Mouse (Mus musculus): ENCODE measurements around the gene Gm609.

Gm609 gene

DNA sequence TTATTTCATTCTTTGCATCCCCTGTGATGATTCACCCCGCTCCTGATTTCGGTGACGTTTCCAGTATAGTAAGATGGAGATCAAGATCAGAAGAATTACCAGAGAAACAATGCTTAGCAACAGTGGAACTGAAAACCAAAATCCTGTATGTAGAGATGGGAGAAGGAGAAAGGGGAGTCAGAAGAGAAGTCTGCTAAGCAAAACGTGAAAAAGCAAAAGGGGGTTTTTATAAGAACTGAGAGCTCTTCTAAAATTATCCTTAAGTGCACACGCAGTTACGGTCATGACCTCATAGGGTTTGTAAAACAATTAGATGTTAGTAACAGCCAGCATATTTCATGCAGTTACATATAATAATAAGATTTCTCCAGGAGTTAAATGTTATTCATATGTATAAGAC lies 100.5 kb downstream of the Gm609 start:
- DNase-seq (ENCODE audit: low read depth, low spot score) = no peak

DNA sequence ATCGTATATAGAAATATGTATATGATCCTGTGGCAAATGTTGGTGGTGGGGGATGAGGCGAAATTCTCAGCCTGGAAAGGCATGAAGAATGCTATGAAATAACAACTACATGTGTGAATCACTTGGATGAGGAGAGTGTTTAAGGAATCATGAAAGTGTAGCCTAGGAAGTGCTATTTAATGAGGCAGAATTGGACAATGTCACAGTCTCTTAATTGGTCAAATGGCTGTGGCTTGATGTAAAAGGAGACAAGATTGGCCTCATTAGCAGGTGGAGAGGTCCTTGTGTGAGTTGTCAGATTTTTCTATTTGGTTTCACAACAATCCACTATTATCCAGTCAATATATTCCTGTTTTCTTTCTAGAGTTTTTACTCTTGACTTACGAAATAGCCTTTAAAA lies 101.1 kb downstream of the Gm609 start:
- no peak for DNase-seq (ENCODE audit: low read depth, low spot score)

DNA sequence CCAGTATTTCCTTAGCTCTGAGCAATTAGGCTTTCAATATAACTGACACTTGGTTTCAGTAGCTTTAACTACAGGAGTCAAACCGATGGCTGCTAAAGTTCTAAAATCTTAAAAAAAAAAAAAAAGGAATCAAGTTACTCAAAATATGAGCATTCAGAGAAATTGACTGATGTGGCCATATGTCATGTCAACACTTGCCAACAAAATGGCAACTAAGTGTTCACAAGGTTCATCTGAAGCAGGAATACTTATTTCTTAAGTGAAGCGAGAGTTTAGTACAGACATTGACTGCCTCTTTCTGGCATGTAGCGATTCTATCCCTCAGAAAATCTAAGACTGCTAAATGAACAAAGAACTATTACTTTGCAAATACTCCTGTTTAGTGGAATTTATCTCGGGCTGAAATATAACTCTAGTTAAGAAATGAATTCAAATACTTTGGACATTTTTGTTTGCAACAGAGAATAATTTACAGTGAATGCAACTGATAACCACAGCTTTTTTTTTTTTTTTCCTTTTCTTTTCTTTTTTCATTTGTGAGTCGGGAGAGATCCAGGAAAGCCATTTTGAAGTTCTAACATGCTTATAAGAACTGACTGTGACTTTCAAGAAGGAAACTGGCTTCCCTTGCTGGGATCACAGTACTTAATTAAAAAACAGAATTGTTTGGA lies 102.3 kb downstream of the Gm609 start:
- no peak for DNase-seq (ENCODE audit: low read depth, low spot score)

DNA sequence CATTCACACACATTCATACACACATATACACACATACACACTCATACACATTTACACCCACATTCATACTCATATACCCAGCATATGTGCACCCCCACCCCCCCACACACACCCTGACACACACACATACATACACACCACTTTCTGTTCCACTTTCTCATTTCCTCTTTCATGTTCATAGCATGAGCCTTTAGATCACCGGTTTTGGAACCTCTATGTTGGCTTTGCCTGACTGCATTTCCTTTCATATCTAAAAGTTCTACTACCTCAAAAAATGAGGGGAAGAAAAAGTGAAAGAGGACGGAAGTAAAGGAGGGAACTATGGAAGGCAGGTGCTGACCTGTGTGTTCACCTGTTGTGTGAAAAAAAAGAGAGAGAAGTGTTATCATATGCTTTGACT lies 102.9 kb downstream of the Gm609 start:
- no peak for DNase-seq (ENCODE audit: low read depth, low spot score)

DNA sequence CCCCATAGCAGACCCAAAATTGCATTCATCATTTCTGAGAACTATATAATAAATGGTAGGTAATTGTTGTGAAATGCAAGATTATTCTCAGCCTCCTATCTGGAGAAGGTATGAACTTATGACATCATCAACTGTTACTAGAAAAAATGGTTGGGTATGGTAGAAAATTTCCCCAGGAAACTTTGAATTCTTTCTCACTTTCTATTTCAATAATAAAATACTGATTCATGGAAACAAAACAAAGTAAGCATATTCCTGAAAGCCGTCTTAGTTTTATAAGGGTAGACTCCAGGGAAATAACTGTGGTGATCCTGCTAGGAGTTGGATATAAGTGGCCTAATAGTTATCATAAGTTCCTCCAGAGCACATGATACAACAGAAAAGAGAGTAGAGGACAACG lies 103.7 kb downstream of the Gm609 start:
- DNase-seq (ENCODE audit: low read depth, low spot score) = no peak

DNA sequence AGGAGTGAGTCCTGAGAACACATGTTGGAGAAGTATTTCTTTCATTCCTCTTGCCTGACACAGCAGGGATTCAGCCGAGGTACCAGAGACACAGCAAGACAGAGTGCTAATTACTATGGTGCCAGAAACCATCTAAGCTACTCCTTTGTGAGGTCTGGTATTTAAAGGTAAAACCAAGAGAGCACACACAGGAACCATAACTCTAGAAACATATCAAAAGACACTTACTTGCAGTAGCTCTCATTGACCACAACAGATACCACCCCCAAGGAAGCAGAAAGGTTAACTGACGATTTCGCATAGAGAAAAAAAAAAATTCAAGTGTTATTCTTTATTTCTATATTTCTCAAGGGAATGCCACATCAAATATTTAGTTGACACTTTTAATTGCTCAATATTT lies 111.0 kb downstream of the Gm609 start:
- no peak for DNase-seq (ENCODE audit: low read depth, low spot score)

DNA sequence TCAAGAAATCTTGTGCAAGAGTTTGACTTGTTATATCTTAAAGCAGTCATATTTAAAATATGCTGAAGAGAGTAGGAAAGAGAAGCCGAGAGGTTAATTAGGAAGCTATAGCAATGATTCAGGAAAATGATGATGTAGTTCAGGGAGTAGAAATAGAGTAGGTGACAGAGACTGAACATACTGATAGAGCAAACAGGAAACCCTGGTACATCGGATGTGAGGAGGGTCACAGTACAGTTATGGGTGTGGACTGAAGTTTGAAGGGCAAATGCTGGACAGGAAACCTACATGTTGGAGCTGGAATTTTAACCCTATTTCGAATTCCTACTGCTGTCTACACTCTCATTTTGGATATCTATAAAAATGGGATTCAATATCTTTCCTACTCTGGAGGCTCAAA lies 113.8 kb downstream of the Gm609 start:
- no peak for DNase-seq (ENCODE audit: low read depth, low spot score)

DNA sequence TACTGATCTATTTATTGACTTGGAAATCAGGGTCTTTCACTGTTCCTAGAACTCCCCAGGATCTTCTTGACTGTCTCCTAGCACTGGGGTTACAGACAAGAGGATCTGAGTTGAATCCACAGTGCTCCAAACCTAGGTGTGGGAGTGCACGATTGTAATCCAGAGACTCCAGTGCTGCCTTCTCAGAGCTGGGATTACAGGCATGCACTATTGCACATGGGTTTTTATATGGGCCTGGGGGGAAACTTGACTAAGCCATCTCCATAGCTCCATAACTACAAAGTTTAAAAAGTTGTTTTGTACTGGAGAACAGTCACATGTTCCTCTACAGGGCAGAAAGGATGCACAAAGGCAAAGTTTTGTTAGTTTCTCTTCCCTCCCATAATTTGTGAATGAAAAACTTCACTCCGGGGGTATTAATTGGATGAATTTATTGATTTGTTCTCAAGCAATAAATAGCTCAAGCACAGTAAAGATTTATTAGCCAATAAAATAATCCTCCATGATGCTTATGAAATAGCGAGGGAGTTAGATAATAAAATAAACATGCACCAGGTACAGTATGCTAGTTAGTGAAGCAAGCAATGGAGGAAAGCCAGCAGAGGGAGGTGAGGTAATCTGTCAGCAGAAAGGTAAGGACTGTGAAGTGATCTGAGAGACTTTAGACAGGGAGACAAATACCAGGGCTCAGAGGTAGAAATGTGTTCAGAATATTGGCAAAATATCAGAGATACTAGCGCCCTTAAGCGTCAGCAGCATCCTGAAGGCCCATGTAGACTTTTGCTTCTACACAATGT lies 114.4 kb downstream of the Gm609 start:
- DNase-seq (ENCODE audit: low read depth, low spot score) = no peak

DNA sequence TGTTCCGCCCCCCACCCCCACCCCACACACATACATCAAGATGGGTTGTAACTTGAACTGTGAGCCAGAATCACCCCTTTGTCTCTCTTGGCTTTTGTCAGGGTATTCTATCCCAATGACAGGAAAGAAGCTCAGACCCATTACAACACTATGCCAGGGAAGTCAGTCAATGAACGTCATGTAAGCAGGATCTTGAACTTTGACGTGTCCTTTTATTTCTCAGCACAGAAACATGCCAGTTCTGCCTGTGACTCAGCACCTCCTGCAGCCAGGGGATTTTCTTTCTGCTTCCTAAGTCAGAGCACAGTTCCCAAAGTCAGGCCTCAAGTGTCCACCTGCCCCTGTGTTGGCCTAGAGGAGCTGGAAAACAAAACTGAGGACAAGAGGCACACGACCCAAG lies 115.4 kb downstream of the Gm609 start:
- DNase-seq (ENCODE audit: low read depth, low spot score) = no peak

DNA sequence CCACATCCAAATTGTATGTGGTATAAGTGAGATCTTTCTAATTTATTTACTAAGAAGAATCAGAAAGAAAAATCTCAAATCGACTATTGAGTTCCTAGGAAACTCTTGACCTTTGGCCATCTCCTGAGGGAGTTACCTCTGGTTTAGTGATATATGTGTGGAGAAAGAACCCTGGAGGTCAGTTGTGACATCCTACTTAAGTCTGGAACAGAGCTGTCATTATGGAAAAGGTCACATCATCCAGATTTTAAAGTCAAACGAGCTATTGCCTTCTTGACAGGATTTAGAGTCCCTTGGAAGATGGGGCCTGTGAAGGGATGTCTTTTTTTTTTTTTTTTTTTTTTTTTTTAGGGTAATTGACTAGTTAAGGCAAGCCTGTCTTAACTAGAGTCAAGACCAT lies 116.0 kb downstream of the Gm609 start:
- no peak for DNase-seq (ENCODE audit: low read depth, low spot score)

DNA sequence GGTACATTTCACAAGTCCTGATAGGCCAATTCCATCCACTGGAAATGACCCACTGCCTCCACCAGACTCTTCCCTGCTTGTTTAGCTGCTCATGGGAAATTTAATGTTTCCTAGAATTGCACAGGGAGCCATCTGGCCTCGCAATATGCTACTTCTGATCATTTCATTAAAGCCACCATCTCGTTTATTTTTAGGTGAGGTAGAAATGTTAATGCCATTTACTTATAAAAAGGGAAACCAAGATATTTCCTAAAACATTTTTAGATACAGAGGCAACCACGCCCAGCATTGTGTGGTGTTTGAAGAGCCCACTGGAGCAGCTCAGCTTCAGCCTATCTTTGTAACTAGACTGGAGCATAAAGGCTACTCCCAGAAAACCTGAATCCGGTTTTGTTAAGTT lies 116.5 kb downstream of the Gm609 start:
- no peak for DNase-seq (ENCODE audit: low read depth, low spot score)

DNA sequence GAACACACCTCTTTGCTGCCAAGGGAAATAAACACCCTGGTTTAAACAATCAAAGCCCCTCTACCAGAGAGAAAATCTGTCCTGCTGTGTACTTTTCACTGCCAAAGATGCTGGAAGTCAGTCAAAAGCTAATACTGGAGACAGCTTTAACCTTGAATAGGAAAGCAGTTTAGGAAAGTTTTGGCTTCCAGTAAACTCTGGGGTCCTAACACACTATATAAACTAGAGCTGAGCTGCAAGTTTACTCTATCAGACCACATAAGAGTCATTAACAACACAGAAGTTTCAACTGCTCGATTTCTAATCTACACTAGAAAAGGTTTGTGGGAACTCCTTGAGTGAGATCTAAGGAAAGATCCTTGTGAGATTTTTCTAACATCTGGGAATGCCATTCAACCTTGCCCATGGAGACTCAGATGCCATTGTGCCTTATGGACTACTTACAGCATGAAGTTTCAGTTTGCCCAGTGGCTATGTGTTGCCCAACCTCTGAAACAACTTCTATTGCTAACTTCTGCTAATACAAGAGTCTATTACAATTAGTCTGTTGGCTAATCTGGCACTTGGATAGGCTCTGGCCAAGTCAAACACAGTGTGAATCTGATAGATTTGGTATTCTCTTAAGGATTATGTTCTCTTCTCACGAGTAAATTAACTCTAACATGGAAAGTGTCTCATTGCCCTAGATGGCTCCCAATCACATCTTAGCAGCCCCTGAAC lies 117.1 kb downstream of the Gm609 start:
- no peak for DNase-seq (ENCODE audit: low read depth, low spot score)

DNA sequence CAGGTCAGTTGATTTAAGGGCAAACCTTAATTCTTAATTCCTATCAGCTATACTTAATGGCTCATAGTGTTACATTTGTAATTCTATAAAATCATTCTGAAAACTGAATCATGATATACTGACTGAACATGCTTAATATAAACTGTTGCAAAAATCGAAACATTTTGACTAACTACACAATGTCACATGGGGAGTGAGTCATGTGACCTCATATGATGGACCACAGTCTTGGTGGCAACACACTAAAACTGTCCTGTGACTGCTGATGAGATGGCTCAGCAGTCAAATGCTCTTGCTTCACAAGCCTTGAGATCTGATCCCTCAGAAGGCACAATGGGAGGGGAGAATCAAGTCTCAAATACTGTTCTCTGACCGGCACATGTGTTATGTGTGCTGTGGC lies 118.7 kb downstream of the Gm609 start:
- no peak for DNase-seq (ENCODE audit: low read depth, low spot score)

DNA sequence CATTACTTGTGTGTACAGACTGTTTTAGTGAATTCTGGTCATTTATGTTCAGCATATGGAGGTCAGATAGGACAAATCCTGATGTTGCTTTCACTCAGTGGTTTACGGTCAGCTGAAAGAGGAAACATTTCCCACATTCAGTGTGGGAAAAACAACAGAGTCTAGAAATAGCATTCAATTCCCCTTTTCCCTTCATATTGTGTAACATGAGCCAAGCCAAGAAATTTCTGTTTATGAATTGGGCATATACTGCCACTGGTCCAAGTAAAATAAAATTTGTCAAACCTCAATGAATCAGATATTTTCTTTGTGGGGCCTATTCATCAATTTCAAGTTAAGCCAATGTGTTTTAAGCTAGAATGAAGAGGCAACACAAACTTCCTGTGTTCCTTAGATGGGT lies 121.7 kb downstream of the Gm609 start:
- no peak for DNase-seq (ENCODE audit: low read depth, low spot score)

DNA sequence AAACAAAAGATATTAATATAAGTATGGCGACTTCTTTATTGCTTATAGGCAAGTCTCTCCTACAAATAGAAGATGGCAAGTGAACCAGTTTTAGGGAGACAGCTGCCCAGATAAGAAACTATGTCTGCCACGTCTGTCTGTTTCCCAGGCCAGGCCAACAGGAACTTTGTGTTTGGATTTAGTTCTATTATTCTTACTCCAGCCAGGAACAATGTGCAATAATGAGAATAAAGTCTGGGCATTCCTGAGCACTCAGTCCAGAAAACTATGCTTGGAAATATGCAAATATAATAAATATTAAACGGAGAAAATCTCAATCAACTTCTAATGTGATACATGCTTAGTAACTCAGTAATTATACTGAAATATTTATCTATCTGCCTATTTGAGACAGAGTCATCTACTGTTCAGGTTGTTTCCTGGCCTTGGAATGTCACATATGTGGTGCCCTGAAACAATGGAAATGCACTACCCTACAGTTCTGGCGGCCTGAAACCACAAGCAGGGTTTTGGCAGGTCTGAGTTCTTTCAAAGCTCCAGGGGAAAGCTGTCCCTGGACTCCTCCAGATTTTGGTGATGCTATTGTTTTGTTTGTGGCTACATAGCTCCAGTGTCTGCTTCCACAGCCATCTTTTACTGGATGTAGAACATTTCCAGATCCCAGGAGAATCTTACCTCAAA lies 123.3 kb downstream of the Gm609 start:
- no peak for DNase-seq (ENCODE audit: low read depth, low spot score)

DNA sequence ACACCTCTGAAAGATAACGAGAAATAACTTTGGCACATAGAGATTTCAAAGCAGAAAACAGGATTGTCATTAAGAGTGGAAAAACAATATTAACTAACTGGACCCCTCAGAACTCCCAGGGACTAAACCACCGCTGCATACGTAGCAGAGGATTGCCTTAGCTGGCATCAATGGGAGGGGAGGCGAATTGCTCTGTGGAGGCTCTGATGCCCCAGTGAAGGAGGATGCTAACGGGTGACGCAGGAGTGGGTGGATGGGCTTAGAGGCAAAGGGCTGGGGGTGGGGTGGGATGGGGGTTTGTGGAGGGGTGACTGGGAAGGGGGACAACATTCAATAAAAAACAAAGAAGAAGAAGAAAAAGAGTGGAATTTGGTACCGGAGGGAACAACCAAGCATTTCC lies 126.7 kb downstream of the Gm609 start:
- DNase-seq (ENCODE audit: low read depth, low spot score) = no peak

DNA sequence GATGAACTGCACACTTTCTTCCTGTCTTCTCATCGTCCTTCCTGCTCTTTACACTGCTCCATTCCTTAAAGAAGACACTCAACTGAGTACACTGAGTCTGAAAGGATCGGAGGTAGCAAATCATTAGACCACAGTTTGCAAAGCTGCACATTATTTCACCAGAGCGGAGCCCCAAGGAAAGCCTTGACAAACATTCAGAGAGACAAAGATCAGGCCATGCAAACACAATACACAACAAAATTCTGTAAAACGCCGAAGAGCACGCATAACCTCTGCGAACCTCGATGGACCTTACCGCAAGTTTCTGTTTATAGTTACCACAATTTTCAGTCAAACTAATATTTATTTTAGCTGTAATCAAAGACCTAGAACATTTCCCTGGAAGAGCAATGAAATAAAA lies 127.4 kb downstream of the Gm609 start:
- DNase-seq (ENCODE audit: low read depth, low spot score) = no peak

DNA sequence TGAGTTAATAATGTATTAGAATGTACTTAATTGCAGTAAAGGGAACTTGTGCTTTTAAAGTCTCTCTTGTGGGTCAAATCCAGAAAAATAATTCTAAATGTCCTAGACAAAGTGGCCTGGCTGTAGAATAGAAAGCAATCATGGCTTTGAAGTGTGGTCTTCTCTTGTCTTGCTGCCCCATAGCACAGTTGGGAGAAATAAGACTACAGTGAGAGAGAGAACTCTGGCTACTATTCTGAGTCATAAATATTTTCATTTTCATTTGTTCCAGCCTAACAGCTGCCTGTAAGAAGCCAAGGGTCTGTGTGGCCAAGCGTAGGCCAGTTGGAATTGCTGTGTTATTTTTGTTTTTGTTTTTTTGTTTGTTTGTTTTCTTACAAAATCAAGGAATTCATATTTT lies 128.1 kb downstream of the Gm609 start:
- no peak for DNase-seq (ENCODE audit: low read depth, low spot score)

DNA sequence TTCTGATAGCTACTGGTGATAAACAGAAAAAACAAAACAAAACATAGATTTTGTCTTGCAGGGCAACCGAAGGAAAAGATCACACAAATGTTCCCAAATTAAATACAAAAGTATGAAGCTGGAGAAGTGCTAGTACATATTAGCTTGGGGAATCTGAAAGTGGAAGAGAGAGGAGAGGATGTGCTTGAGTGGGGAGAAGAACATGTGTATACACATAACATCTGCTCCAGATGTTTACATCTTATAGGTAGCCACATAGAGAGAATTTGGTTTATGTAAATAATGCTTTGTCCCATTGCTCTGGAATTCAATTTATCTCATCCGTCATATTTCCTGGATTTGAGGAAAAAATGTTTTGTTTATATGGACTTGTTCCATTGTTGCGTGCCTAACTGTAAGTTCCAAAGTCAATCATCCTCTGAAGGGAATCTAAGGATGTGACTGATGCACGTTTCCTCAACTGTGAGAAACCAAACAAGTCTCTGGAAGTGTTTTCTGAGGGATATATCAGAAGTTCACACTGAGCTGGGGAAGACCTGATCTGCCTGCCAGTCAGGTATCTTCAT lies 129.2 kb downstream of the Gm609 start:
- no peak for DNase-seq (ENCODE audit: low read depth, low spot score)
